In the genomic region with DNA sequence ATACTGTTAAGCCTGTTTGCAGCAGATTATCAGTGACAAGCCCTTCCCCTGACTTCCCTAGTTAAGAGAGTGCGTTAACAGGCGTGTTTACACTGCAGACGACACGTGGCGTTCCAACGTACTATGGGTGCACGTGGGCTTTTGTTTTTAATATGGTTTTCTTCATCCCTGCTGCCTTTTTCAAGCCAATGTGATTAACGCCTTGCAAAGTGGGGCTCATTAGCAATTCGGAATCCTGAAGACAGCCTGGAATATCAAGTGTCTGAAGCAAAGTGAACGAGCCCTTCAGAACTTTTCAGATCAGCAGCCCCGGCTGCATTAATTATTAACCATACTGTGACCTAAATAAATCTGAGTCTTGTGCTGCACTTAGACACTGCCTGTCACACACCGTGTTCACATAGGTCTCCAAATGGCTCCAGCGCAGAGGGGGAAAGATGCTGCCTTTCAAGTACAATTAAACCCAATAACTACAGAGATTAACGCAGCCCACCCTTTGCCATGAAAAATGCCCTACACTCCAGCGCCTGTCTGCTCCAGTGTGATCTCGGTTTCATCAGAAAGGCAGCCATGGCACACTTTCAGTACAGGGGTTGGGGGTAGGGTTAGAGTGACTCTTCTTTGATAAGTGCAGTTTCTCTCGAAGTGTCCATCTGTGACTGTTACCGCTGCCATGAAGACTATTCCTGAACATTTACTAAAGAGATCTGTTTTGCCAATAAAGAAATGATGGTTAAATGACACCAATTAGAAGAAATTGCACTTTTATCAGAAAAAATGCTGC, we compare ENCODE assay signal across 12 mouse cellular contexts.
DNase-seq lines count a peak whose midpoint lies in the region; ATAC-seq and TF ChIP-seq lines count a peak whose summit lies in the region.
"Had no signal": no experiment of that assay in that cellular context is flagged by ENCODE, and none has a peak within 500 bp of the region (broad histone marks: within the 10 kb centered on the region; RNA-seq: fewer than 3 reads in every experiment).

No protein-coding gene starts in this region.

- no peaks in the 10 kb centered on the region for H3K27me3 ChIP-seq in forebrain, embryonic 15.5 days
- no peaks in the 10 kb centered on the region for H3K27me3 ChIP-seq in forebrain, embryonic 12.5 days
- no peaks in the 10 kb centered on the region for H3K27me3 ChIP-seq in kidney, embryonic 15.5 days
- H3K27me3 ChIP-seq in liver, embryonic 14.5 days (ENCODE audit: control insufficient read depth, insufficient read depth, low read length) = no peaks in the 10 kb centered on the region

- no peak overlapping the region for H3K9ac ChIP-seq in forebrain, embryonic 15.5 days (replicated peaks)
- no peak overlapping the region for H3K9ac ChIP-seq in forebrain, embryonic 12.5 days
- no peak overlapping the region for H3K9ac ChIP-seq in kidney, embryonic 15.5 days
- H3K9ac ChIP-seq in liver, embryonic 14.5 days (replicated peaks) = no peak overlapping the region

- no peaks in the 10 kb centered on the region for H3K36me3 ChIP-seq in forebrain, embryonic 15.5 days
- H3K36me3 ChIP-seq in forebrain, embryonic 12.5 days (replicated peaks) = no peaks in the 10 kb centered on the region
- H3K36me3 ChIP-seq in kidney, embryonic 15.5 days = no peaks in the 10 kb centered on the region
- H3K36me3 ChIP-seq in liver, embryonic 14.5 days (replicated peaks; ENCODE audit: control insufficient read depth, insufficient read depth, low read depth) = no peaks in the 10 kb centered on the region

- no peak overlapping the region for H3K27ac ChIP-seq in forebrain, embryonic 15.5 days (replicated peaks)
- no peak overlapping the region for H3K27ac ChIP-seq in forebrain, embryonic 12.5 days
- no peak overlapping the region for H3K27ac ChIP-seq in kidney, embryonic 15.5 days
- H3K27ac ChIP-seq in liver, embryonic 14.5 days = no peak overlapping the region

- peaks cover 15% of the 10 kb centered on the region for H3K4me1 ChIP-seq in forebrain, embryonic 15.5 days
- H3K4me1 ChIP-seq in forebrain, embryonic 12.5 days = peaks cover 7% of the 10 kb centered on the region
- peaks cover 6% of the 10 kb centered on the region for H3K4me1 ChIP-seq in kidney, embryonic 15.5 days
- H3K4me1 ChIP-seq in liver, embryonic 14.5 days (replicated peaks; ENCODE audit: control insufficient read depth in 2 of 2, insufficient read depth in 2 of 2, low read length in 1 of 2) = peaks cover 0 to 4% of the 10 kb centered on the region in 2 experiments; a peak in 1 of 4 replicates

- DNase-seq in brain, embryonic 14.5 days (ENCODE audit: low read depth) = peak; percentile 72
- peak in 1 of 3 experiments; percentile 6 for DNase-seq in liver, embryonic 14.5 days (ENCODE audit: low read depth in 3 of 3, low spot score in 3 of 3)
- DNase-seq in gastrocnemius, postnatal 14 days = no peak
- no peak for DNase-seq in adrenal gland, adult 18-20 months (ENCODE audit: low spot score in 2 of 2)
- DNase-seq: cerebellum, adult 9-10 months; heart, postnatal 14 days; thymus, postnatal 36 days had no signal

- no peak for TF ChIP-seq POLR2A in brain, embryonic 14.5 days (IDR thresholded peaks at IDR 0.05; ENCODE audit: borderline replicate concordance, extremely low read depth, insufficient read depth, insufficient read length, poor library complexity, severe bottlenecking)

- no peak overlapping the region for H3K4me3 ChIP-seq in forebrain, embryonic 15.5 days
- H3K4me3 ChIP-seq in forebrain, embryonic 12.5 days (replicated peaks) = no peak overlapping the region
- no peak overlapping the region for H3K4me3 ChIP-seq in kidney, embryonic 15.5 days (replicated peaks)
- peak overlapping the region in 1 of 2 experiments; percentile 42; a peak in 1 of 4 replicates for H3K4me3 ChIP-seq in liver, embryonic 14.5 days (ENCODE audit: insufficient read depth in 1 of 2, low read depth in 2 of 2, low read length in 2 of 2)
- H3K4me3 ChIP-seq: myocyte had no signal

- no peak for TF ChIP-seq EP300 in liver, embryonic 14.5 days (IDR thresholded peaks at IDR 0.05; ENCODE audit: low read depth)

- TF ChIP-seq CTCF in brain, embryonic 14.5 days (IDR thresholded peaks at IDR 0.05; ENCODE audit: borderline replicate concordance, extremely low read depth, insufficient read depth, insufficient read length) = no peak
- no peak for TF ChIP-seq CTCF in liver, embryonic 14.5 days (IDR thresholded peaks at IDR 0.05; ENCODE audit: low read depth)

- 26% methylated on average over 18 of the region's 18 CpGs for WGBS in forebrain, embryonic 15.5 days
- 43% methylated on average over 18 of the region's 18 CpGs for WGBS in forebrain, embryonic 12.5 days
- 46% methylated on average over 18 of the region's 18 CpGs for WGBS in kidney, embryonic 15.5 days
- WGBS in liver, embryonic 14.5 days (ENCODE audit: insufficient replicate concordance) = 56% methylated on average over 18 of the region's 18 CpGs

- intact Hi-C loops in gastrocnemius, postnatal 14 days (cut with DNase I; ENCODE audit: low total_unique reads) = no loop called here

- 0 out of 2 replicates have a peak overlapping the region, but pooled peaks have one; percentile 3 for H3K4me2 ChIP-seq in forebrain, embryonic 15.5 days (replicated peaks)
- H3K4me2 ChIP-seq in forebrain, embryonic 12.5 days = no peak overlapping the region
- peak overlapping the region; percentile 26; the same call in 1 of the 2 replicates for H3K4me2 ChIP-seq in kidney, embryonic 15.5 days
- H3K4me2 ChIP-seq in liver, embryonic 14.5 days (ENCODE audit: low read depth) = no peak overlapping the region

- no peak for ATAC-seq in forebrain, embryonic 15.5 days (replicated peaks)
- ATAC-seq in forebrain, embryonic 12.5 days (ENCODE audit: low FRiP score) = no peak
- peak; percentile 74 for ATAC-seq in kidney, embryonic 15.5 days (replicated peaks; ENCODE audit: low FRiP score)
- peak; percentile 47; the same call in 1 of the 2 replicates for ATAC-seq in liver, embryonic 14.5 days (ENCODE audit: insufficient read depth)
- no peak for ATAC-seq in megakaryocyte, adult 5-6 weeks (ENCODE audit: poor library complexity, severe bottlenecking)

- no peaks in the 10 kb centered on the region for H3K9me3 ChIP-seq in forebrain, embryonic 15.5 days
- no peaks in the 10 kb centered on the region for H3K9me3 ChIP-seq in forebrain, embryonic 12.5 days
- H3K9me3 ChIP-seq in kidney, embryonic 15.5 days (replicated peaks) = no peaks in the 10 kb centered on the region
- no peaks in the 10 kb centered on the region for H3K9me3 ChIP-seq in liver, embryonic 14.5 days (ENCODE audit: control insufficient read depth, low read length)

Comparison
In these comparisons a context has a peak if more than half of its experiments do, and no peak if none do; other contexts are left out.
1. H3K4me2 ChIP-seq: peak in forebrain, embryonic 15.5 days (single experiment) and kidney, embryonic 15.5 days (single experiment); none in forebrain, embryonic 12.5 days (single experiment) and liver, embryonic 14.5 days (single experiment).
2. ATAC-seq: peak in kidney, embryonic 15.5 days (single experiment) and liver, embryonic 14.5 days (single experiment); none in forebrain, embryonic 15.5 days (single experiment), forebrain, embryonic 12.5 days (single experiment) and megakaryocyte, adult 5-6 weeks (single experiment).